Mouse (Mus musculus): Measurements from ENCODE around the gene Bfsp2. TPM values are rescaled to one million over a fixed set of nuclear protein-coding genes. Genes with fewer than 3 reads are reported as not detected.

Bfsp2 gene
- total RNA-seq, 2 experiments from 2014 or later = not detected

- no peak for DNase-seq (ENCODE audit: low spot score in 2 of 2)
Measured at GRCm38 (mm10) chr9:103384141-103384796, 96.0 kb downstream of the Bfsp2 start.

GRCm38 (mm10) chr9:103383576-103383975, 96.6 kb downstream of the Bfsp2 start:
- DNase-seq (ENCODE audit: low spot score in 2 of 2) = no peak

DNA sequence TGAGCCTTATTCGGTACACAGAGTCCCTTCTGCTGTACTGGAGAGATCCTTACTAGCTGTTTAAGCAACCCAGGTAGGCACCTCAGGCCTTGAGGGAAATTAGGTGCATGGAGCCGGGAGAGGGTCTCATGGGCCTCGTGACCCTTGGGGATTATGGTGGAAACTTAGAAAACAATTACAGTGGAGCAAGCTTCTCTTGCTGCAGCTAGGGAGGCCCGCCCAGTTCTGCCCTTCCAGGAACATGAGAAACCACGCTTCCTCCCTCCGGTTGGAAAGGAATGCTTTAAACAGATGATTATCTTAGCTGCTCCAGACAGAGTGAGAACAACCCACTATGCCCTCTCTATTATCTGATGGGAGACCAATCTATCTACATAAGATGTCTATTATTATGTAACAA, 97.2 kb downstream of the Bfsp2 start:
- no peak for DNase-seq (ENCODE audit: low spot score in 2 of 2)

- no peak for DNase-seq (ENCODE audit: low spot score in 2 of 2)
Measured at GRCm38 (mm10) chr9:103380566-103380965, 99.7 kb downstream of the Bfsp2 start.

GRCm38 (mm10) chr9:103379199-103379598, 101.0 kb downstream of the Bfsp2 start:
- no peak for DNase-seq (ENCODE audit: low spot score in 2 of 2)

DNA sequence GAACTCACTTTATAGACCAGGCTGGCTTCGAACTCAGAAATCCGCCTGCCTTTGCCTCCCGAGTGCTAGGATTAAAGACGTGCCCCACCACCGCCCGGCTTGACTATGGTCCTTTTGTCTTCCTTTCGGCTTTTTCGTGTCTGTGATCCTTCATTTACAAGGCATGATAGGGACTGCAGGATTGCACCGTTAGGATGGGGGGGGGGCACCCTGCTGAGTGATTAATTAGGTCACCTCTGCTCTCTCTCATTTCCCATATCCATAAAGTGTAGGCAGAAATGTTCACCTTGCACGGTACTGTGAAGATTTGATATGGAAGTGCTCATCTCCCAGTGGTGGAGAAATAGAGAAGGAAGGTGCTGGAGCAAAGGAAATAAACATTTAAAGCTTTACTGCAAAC, 101.5 kb downstream of the Bfsp2 start:
- no peak for DNase-seq (ENCODE audit: low spot score in 2 of 2)

- no peak for DNase-seq (ENCODE audit: low spot score in 2 of 2)
Measured at GRCm38 (mm10) chr9:103376346-103377320, 103.6 kb downstream of the Bfsp2 start.

Other genes with a start within 250 kb of the Bfsp2 start
- gene Trf, start 250.0 kb downstream of the Bfsp2 start, total RNA-seq (2021) = 1,000 to 10,000 TPM in 1 of 2 experiments, 100 to 1,000 TPM in 1; 136 to 2,496 TPM
- 10 to 100 TPM in 1 of 2 experiments, 1 to 10 TPM in 1; 3.6 to 18.5 TPM for gene 1300017J02Rik, start 175.3 kb downstream of the Bfsp2 start, total RNA-seq (2021)
- 10 to 100 TPM; 70.8 to 75.5 TPM for gene Topbp1, start 175.2 kb downstream of the Bfsp2 start, total RNA-seq (2021)
- gene Cdv3, start 114.6 kb downstream of the Bfsp2 start, total RNA-seq (2021) = 100 to 1,000 TPM; 163 to 175 TPM

Data from adrenal gland, postnatal 4 days (tissue).